Mouse (Mus musculus): ENCODE measurements around the gene Uhrf1bp1l.
A peak's percentile ranks its signal among the peaks of the same experiment; 100 is the strongest.
"Not testable (repeated sequence)": the region's sequence is repeated elsewhere in the genome, so short reads cannot be mapped to it uniquely, and the experiment has no call there.

Gene Uhrf1bp1l

GRCm38 (mm10) chr10:89744871-89745665 is at the start of gene Uhrf1bp1l:
Gene Uhrf1bp1l (plus strand): TSS chr10:89744991.
- peak; percentile 97 to 98 for DNase-seq

GRCm38 (mm10) chr10:89695194-89695911 is 49.4 kb upstream of the Uhrf1bp1l start:
- DNase-seq: no peak

GRCm38 (mm10) chr10:89696270-89696669 is 48.5 kb upstream of the Uhrf1bp1l start:
- not testable (repeated sequence) for DNase-seq

- DNase-seq: no peak
Measured at GRCm38 (mm10) chr10:89697956-89698355, 46.8 kb upstream of the Uhrf1bp1l start.

- DNase-seq: peak in 1 of 2 experiments; percentile 31
Measured at GRCm38 (mm10) chr10:89703042-89703441, 41.7 kb upstream of the Uhrf1bp1l start.

GRCm38 (mm10) chr10:89707397-89707796 is 37.4 kb upstream of the Uhrf1bp1l start:
- DNase-seq: no peak

- peak in 1 of 2 experiments; percentile 26 for DNase-seq
Measured at GRCm38 (mm10) chr10:89708720-89709119, 36.1 kb upstream of the Uhrf1bp1l start.

GRCm38 (mm10) chr10:89714910-89715309 is 29.9 kb upstream of the Uhrf1bp1l start:
- DNase-seq: no peak

GRCm38 (mm10) chr10:89720252-89720651 is 24.5 kb upstream of the Uhrf1bp1l start:
- DNase-seq: no peak

GRCm38 (mm10) chr10:89720796-89721195 is 24.0 kb upstream of the Uhrf1bp1l start:
- DNase-seq: no peak

- no peak for DNase-seq
Measured at GRCm38 (mm10) chr10:89722247-89723195, 22.3 kb upstream of the Uhrf1bp1l start.

- no peak for DNase-seq
Measured at GRCm38 (mm10) chr10:89730386-89730785, 14.4 kb upstream of the Uhrf1bp1l start.

GRCm38 (mm10) chr10:89731341-89731740 is 13.4 kb upstream of the Uhrf1bp1l start:
- DNase-seq: no peak

- peak; percentile 95 to 96 for DNase-seq
Measured at GRCm38 (mm10) chr10:89732001-89732794, 12.6 kb upstream of the Uhrf1bp1l start, which contains the start of gene Actr6. Gene Actr6 (minus strand): TSS chr10:89732295.

- DNase-seq: no peak
Measured at GRCm38 (mm10) chr10:89737092-89737491, 7.7 kb upstream of the Uhrf1bp1l start.

- no peak for DNase-seq
Measured at GRCm38 (mm10) chr10:89737887-89738286, 6.9 kb upstream of the Uhrf1bp1l start.

GRCm38 (mm10) chr10:89738395-89738794 is 6.4 kb upstream of the Uhrf1bp1l start:
- DNase-seq: no peak

GRCm38 (mm10) chr10:89739703-89740102 is 5.1 kb upstream of the Uhrf1bp1l start:
- DNase-seq: no peak

- DNase-seq: no peak
Measured at GRCm38 (mm10) chr10:89740995-89741394, 3.8 kb upstream of the Uhrf1bp1l start.

GRCm38 (mm10) chr10:89743266-89743665 is 1.5 kb upstream of the Uhrf1bp1l start:
- DNase-seq: no peak

- DNase-seq: no peak
Measured at GRCm38 (mm10) chr10:89744341-89744740, 450 bp upstream of the Uhrf1bp1l start.

- DNase-seq: no peak
Measured at GRCm38 (mm10) chr10:89745666-89746020, 852 bp downstream of the Uhrf1bp1l start.
